Mouse (Mus musculus) thymus, postnatal 4 days (tissue): Measurements from ENCODE around the gene Lax1.
"Not testable (repeated sequence)": the region's sequence is repeated elsewhere in the genome, so short reads cannot be mapped to it uniquely, and the experiment has no call there.

Source experiments
- DNase-seq: peaks from one replicate; pipeline ENCODE4 v3.0.0; 2021

The Lax1 gene

GRCm38 (mm10) chr1:133685749-133686519 is 4.0 kb downstream of the Lax1 start:
- no peak for DNase-seq

DNA sequence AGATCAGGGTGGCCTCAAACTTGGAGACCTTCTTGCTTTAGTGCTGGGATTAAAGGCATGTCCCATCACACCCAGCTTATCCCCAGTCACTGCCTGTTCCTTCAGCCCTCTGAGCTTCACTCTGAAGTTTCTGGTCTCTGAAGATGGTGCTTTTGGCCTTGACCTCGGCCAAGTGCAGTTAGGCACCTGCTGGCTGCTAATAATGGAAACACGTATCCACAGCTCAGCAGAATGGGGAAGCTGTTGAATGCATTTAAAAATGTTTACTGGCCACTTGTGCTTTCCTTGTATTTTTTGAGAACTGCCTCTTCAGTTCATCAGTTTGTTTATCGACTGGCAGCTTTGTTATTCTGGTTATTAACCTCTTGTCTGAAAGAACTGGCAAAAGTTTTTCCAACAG is 18.1 kb downstream of the Lax1 start:
- DNase-seq: no peak

DNA sequence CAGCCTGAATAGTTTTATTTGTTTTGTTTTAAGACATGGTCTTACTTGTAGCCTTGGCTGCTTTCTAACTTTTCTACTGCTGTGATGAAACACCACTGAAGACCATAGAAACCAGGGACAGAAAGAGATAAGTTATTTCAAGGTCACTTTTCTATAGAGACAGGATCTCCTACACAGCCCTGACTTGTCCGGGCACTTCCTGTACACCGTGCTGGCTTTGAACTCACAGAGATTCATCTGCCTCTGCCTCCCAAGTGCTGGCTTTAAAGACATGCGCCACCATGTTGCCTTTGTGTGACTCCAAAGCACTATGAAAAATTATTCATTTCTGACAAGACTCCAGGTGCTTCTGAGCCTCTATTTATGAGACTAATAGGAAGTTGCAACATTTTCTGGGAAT is 18.6 kb downstream of the Lax1 start:
- DNase-seq: no peak

DNA sequence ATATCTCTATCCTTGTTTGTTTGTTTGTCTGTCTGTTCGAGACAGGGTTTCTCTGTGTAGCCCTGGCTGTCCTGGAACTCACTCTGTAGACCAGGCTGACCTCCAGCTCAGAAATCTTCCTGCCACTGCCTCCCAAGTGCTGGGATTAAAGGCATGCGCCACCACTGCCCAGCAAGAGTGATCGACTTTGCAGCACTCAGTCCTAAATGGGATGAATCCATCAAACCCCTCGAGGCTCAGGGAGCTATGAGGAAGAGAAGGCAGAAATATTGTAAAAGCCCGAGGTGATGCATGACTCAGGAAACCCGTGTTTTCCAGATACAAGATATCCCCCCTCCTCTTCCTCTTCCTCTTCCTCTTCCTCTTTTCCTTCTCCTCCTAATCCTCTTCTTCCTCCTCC is 19.1 kb downstream of the Lax1 start:
- no peak for DNase-seq

GRCm38 (mm10) chr1:133670190-133670589 is 19.7 kb downstream of the Lax1 start:
- no peak for DNase-seq

DNA sequence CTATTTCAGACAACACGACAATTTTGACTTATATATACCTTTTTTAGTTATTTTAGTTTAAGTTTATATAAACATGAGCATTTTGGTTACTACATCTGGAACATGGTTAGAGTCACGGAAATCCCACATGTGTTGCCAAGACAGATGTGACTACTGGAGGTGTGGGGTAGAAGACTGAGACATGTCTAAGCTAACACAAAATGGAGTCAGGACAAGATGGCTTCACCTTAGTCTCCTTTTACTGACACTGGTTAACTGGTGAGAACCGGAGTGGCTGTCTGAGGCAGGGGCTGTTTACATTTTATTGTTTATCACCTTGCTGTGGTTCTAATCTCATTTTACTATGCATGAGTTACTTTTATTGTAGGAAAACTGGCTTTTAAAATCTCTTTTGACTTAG is 21.3 kb downstream of the Lax1 start:
- DNase-seq: no peak

GRCm38 (mm10) chr1:133667721-133668120 is 22.2 kb downstream of the Lax1 start:
- no peak for DNase-seq

GRCm38 (mm10) chr1:133665713-133666112 is 24.2 kb downstream of the Lax1 start:
- DNase-seq: not testable (repeated sequence)

DNA sequence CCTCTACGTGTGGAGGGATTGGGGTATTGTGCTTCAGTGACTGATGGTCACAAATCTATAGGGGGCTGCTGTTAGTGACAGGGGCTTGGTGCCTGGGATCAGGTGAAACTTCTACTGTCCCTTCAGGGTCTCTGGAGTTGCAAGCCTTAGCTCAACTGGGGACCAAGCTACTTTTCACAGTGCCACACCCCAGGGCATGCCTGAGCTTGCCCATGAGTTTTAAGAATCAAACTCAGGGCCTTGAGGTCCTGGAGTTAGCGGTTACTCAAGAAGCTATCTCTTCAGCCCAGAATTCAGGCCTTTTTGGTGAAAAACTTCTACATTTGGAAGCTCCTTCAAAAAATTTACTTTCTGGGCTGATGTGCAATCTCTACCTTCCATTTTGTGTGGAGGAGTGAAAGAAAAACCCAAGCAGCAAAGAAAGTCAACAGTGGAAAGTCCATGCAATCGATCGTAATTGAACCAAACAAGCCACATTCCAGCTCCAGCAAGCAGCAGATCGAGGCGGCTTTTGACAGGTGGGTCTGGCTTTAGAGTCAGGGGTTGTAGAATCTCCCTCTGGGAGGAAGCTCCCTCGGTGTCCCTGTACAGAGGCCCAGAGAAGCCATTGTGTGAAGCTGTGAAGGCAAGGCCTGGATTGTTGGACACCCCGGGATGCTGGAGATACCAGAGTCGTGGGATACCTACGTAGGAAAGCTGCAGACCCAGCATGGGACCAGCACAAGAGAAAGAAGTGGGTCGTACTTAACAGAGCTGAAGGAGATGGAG is 25.5 kb downstream of the Lax1 start:
- no peak for DNase-seq

DNA sequence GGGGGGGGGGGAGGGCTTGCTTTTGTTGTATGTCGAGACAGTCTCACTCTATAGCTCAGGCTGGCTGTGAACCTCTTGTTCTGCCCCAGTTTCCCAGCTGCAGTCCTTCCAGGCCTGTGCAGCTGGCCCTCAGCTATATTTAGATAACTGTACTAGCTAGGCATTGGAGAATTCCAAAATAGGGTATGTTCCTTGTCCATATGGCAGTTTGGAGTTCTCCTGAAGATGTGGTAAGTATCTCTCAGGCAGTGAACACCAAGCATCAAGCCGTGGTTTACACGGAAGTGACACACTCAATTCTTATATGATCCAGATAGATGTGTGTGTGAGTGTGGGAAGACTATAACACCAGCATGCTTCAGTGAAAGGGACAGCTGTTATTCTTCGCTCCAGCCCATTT is 26.5 kb downstream of the Lax1 start:
- DNase-seq: no peak

DNA sequence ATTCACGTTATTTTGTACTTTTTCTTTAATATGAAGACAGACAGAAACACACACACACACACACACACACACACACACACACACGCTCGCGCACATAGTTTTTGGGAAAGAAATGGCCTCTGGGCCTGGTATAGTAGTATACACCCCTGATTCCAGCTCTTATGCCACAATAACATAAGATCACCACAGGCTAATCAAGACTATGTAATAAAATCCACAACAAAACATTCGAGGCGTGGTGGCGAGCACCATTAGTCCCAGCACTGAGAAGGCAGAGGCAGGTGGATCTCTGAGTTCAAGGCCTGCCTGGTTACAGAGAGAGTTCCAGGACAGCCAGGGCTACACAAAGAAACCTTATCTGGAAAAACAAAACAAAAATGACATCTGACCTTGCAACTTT is 27.0 kb downstream of the Lax1 start:
- DNase-seq: no peak

DNA sequence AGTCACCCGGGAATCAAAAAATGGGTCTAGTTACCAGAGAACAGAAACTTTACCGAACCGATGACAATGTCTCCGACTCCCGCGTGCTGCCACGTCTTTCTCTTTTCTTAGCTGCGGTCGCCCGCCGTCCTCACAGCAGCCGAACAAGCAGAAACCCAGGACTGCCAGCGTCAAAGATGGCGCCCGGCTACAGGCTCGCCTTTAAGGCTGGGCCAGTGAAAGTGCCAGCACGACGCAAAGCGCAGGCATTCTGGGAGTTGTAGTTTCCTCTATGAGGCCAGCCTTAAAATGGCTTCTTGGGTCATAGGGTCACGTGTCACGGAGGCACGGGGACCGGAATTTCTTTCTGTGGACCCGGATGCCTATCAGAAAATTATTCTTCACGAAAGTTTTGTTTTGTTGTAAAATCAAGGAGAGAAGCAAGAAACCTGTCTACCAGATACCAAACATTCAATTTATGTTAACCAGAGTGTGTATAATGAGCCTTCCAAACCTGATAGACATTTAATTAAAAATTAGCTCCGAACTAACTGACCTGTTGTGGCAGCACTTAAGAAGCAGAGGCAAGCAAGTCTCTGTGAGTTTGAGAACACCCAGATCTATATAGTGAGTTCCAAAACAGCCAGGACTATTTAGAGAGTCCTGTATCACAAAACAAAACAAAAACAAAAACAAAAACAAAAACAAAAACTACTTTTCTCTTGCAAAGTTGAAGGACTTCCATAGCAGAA is 28.5 kb downstream of the Lax1 start, which contains the start of gene Gm38394:
Gm38394 (minus strand) TSS at position 116 of the 731 bp plus-strand sequence.
- peak; percentile 91 for DNase-seq

- peak; percentile 70 for DNase-seq
These were observed 29.3 kb downstream of the Lax1 start, which contains the start of gene Zbed6 for GRCm38 (mm10) chr1:133660466-133661202. TSS of gene Zbed6 (minus strand) at chr1:133660885.

DNA sequence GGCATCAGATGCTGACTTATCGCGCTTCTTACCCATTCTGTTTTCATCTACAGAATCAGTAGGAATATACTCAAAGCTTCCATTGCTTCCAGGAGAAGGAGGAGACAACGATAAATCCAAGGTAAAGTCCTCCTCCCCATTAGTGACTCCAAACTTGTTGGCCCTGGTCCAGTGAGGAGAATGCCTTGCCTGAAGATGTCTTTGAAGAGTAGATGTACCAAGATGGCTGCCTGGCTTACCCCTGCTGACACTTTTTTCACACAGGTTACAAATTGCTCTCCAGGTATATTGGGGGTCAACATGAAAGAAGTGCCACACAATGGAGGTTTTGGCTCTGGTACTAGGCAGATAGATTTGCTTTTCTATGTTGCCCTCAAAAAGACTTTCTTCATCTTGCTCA is 31.0 kb downstream of the Lax1 start:
- DNase-seq: no peak

DNA sequence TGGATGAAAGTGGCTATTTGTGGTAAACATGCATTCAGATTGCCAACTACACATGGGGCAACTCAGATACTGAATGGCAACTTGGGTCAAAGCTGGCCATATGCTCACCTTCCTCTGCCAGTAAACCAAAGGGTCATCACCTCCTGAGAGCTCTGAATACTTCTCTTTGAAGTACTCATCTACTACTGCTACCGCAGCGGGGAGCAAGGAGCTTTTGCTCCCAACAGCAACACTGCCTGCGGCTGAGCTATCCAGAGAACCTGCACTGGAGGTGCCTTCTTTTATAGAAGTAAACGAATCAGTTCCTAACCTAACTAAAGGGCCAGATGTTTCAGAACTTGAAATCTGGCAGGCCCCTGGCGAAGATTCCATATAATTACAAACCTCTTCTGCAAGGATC is 33.1 kb downstream of the Lax1 start:
- DNase-seq: no peak

- DNase-seq: no peak
These were observed 36.9 kb downstream of the Lax1 start for GRCm38 (mm10) chr1:133653033-133653432.

- no peak for DNase-seq
These were observed 39.4 kb downstream of the Lax1 start for GRCm38 (mm10) chr1:133650288-133651055.

DNA sequence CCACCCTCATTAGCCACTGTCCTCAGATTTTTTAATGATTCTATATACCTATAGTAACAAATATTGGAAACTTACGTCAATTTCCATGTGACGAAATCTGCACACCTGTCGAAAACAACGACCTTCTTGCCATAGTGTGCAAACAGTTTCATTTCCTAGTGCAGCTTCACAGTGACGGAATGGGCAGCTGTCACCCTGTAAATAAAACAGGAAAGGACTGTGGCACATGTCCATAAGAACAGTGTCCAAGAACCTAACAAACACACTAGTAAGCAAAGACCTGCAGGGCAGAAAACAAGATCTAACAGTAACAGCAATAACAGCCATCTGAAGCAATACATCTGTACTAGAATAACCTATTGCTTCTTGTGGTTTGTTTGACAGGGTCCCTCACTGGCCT is 44.3 kb downstream of the Lax1 start:
- no peak for DNase-seq

DNA sequence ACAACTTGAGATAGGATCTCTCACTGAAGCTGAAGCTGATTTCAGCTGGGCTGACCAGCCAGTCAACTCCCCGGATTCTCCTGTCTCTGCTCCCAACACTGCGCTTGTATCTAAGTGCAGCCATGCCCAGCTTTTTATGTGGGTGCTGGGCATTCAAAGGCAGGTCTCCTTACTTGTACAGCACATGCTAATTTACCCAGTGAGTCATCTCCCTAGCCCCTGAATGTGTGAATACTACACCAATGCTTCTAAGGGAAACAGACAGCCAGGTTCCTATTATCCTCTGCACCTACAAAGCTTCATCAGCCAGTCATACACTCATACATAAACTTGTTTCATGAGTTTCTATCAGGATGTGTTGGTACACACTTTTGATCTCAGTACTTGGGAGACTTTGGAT is 48.7 kb downstream of the Lax1 start:
- DNase-seq: no peak

DNA sequence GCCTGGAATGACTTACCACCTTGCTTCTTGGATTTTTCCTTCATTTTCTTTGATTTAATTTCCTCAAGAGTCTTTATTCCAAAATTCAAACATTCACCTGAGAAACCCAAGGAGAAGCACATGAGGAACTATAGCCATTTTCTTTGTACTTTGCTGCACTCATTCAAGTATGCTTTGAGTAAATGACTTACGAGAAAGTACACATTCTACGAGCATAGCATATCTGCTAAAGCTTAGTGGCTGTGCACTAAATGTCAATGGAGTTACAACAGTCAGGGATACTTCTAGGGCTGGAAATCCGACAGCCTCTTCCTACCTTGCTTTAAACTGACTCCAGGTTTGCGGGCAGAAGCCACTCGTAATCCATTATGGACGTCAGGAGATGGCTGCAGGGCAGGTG is 51.4 kb downstream of the Lax1 start:
- no peak for DNase-seq

- peak; percentile 24 for DNase-seq
These were observed 57.7 kb downstream of the Lax1 start for GRCm38 (mm10) chr1:133632168-133632567.
